Comparison of ENCODE assay signal across 11 mouse cellular contexts in genomic region chr12:107961843-107962242, GRCm38 (mm10). TPM values are rescaled to one million over a fixed set of nuclear protein-coding genes. Genes with fewer than 3 reads are reported as not detected.
DNase-seq lines count a peak whose midpoint lies in the region; ATAC-seq lines count a peak whose summit lies in the region.
"Had no signal": no experiment of that assay in that cellular context is flagged by ENCODE, and none has a peak within 500 bp of the region (broad histone marks: within the 10 kb centered on the region; RNA-seq: fewer than 3 reads in every experiment).

No protein-coding gene starts in this region.

- 72% methylated on average over 15 of the region's 15 CpGs for WGBS in midbrain, embryonic 13.5 days
- WGBS in midbrain, embryonic 16.5 days = 66% methylated on average over 15 of the region's 15 CpGs
- 45% methylated on average over 15 of the region's 15 CpGs for WGBS in stomach, embryonic 15.5 days

- peaks cover 74% of the 10 kb centered on the region for H3K4me1 ChIP-seq in midbrain, embryonic 13.5 days (replicated peaks)
- H3K4me1 ChIP-seq in midbrain, embryonic 16.5 days (ENCODE audit: control insufficient read depth, insufficient read depth, low read length) = peaks cover 22% of the 10 kb centered on the region
- H3K4me1 ChIP-seq in stomach, embryonic 15.5 days = peaks cover 13% of the 10 kb centered on the region
- H3K4me1 ChIP-seq: megakaryocyte, embryonic 14.5 days had no signal

- H3K36me3 ChIP-seq in midbrain, embryonic 13.5 days = no peaks in the 10 kb centered on the region
- no peaks in the 10 kb centered on the region for H3K36me3 ChIP-seq in midbrain, embryonic 16.5 days (ENCODE audit: control insufficient read depth, insufficient read depth, low read length)
- H3K36me3 ChIP-seq in stomach, embryonic 15.5 days = no peaks in the 10 kb centered on the region

- peak; percentile 47 for DNase-seq in adrenal gland, postnatal 14 days
- no peak for DNase-seq in thymus, postnatal 10 days (ENCODE audit: low spot score in 2 of 2)
- no peak for DNase-seq in retina, embryonic 14.5 days (ENCODE audit: low spot score)
- DNase-seq: cerebellum, adult 11 months had no signal

- ATAC-seq in midbrain, embryonic 13.5 days = no peak
- ATAC-seq in midbrain, embryonic 16.5 days = no peak
- ATAC-seq in granulocyte monocyte progenitor cell, adult 5-6 weeks (replicated peaks; ENCODE audit: poor library complexity, severe bottlenecking) = peak; percentile 82
- no peak for ATAC-seq in stomach, embryonic 15.5 days (ENCODE audit: insufficient read depth, low FRiP score, low read depth)

- no peaks in the 10 kb centered on the region for H3K27me3 ChIP-seq in midbrain, embryonic 13.5 days
- no peaks in the 10 kb centered on the region for H3K27me3 ChIP-seq in midbrain, embryonic 16.5 days (ENCODE audit: control insufficient read depth, insufficient read depth, low read depth, low read length)
- no peaks in the 10 kb centered on the region for H3K27me3 ChIP-seq in stomach, embryonic 15.5 days (replicated peaks)
- H3K27me3 ChIP-seq: megakaryocyte, embryonic 14.5 days had no signal

- 0 out of 2 replicates have a peak overlapping the region, but pooled peaks have one; percentile 51 for H3K27ac ChIP-seq in midbrain, embryonic 13.5 days
- no peak overlapping the region for H3K27ac ChIP-seq in midbrain, embryonic 16.5 days (ENCODE audit: low read length)
- peak overlapping the region; percentile 37; the same call in 1 of the 2 replicates for H3K27ac ChIP-seq in stomach, embryonic 15.5 days

- H3K9ac ChIP-seq in midbrain, embryonic 13.5 days (replicated peaks) = no peak overlapping the region
- H3K9ac ChIP-seq in midbrain, embryonic 16.5 days (ENCODE audit: low read depth, low read length) = no peak overlapping the region
- H3K9ac ChIP-seq in stomach, embryonic 15.5 days = no peak overlapping the region

- no peak overlapping the region for H3K4me2 ChIP-seq in midbrain, embryonic 13.5 days (replicated peaks)
- no peak overlapping the region for H3K4me2 ChIP-seq in midbrain, embryonic 16.5 days (ENCODE audit: low read length)
- H3K4me2 ChIP-seq in stomach, embryonic 15.5 days = peak overlapping the region; percentile 39; the same call in 1 of the 2 replicates
- H3K4me2 ChIP-seq: heart, embryonic 11.5 days; liver, embryonic 11.5 days had no signal

- no peak overlapping the region for H3K4me3 ChIP-seq in midbrain, embryonic 13.5 days (replicated peaks)
- H3K4me3 ChIP-seq in midbrain, embryonic 16.5 days (ENCODE audit: low read depth, low read length) = no peak overlapping the region
- no peak overlapping the region; the same call in 1 of the 2 replicates for H3K4me3 ChIP-seq in stomach, embryonic 15.5 days (replicated peaks)
- H3K4me3 ChIP-seq: megakaryocyte, embryonic 14.5 days had no signal

- H3K9me3 ChIP-seq in midbrain, embryonic 13.5 days = no peaks in the 10 kb centered on the region
- no peaks in the 10 kb centered on the region for H3K9me3 ChIP-seq in midbrain, embryonic 16.5 days (replicated peaks; ENCODE audit: control insufficient read depth, low read length, poor library complexity, severe bottlenecking)
- H3K9me3 ChIP-seq in stomach, embryonic 15.5 days = no peaks in the 10 kb centered on the region

RNA-seq across cellular contexts. Expression of gene Bcl11b, which starts 41.6 kb away (rescaled TPM):
- 19.2 and 27.0 TPM in 2 replicates for polyA plus RNA-seq in midbrain, embryonic 13.5 days (2015; fragmentation: Nextera tagmentation; extraction: Ambion mirVana)
- 22.6 and 23.9 TPM in 2 replicates for polyA plus RNA-seq in midbrain, embryonic 16.5 days (2015; fragmentation: Nextera tagmentation; extraction: Ambion mirVana)
- 1.0 and 4.7 TPM in 2 replicates for total RNA-seq in adrenal gland, postnatal 14 days (2021)
- total RNA-seq in granulocyte monocyte progenitor cell, adult 5-6 weeks (2014; fragmentation: Nextera tagmentation) = not detected in 2 replicates
- not detected in 2 replicates for total RNA-seq in granulocyte monocyte progenitor cell, adult 5-6 weeks (2017)
- polyA plus RNA-seq in stomach, embryonic 15.5 days (2015; fragmentation: Nextera tagmentation; extraction: Ambion mirVana) = 5.3 and 5.7 TPM in 2 replicates
